Mouse (Mus musculus) E14TG2a.4 (cell line): ENCODE results near the gene 2300009A05Rik.
A peak's percentile ranks its signal among the peaks of the same experiment; 100 is the strongest.

Source experiments
- H3K27me3 ChIP-seq: 2 replicates; pipeline ENCODE4 v1.6.1; 2014; ENCODE audit warnings: low read length, control low read depth; ENCODE audit not compliant: insufficient read depth
- H3K36me3 ChIP-seq: 2 replicates; pipeline ENCODE4 v1.6.1; 2014; ENCODE audit warnings: low read length, control low read depth; ENCODE audit not compliant: insufficient read depth
- H3K4me1 ChIP-seq: replicated peaks from 2 replicates; pipeline ENCODE4 v1.6.1; 2014; ENCODE audit warnings: low read depth, low read length, control low read depth
- H3K4me3 ChIP-seq: replicated peaks from 2 replicates; pipeline ENCODE4 v1.5.1; 2014; ENCODE audit warnings: mild to moderate bottlenecking, low read length
- H3K9me3 ChIP-seq: 2 replicates; pipeline ENCODE4 v1.6.1; 2014; ENCODE audit warnings: low read length, control low read depth
- CTCF ChIP-seq: conservative IDR thresholded peaks from 2 replicates; pipeline ENCODE4 v1.5.1; 2014; ENCODE audit warnings: low read length
- NANOG ChIP-seq: IDR thresholded peaks from 2 replicates; pipeline ENCODE4 v1.6.1; 2014; ENCODE audit warnings: borderline replicate concordance, low read length, mixed read lengths
- POU5F1 ChIP-seq: IDR thresholded peaks from 2 replicates; pipeline ENCODE4 v1.6.1; 2014; ENCODE audit warnings: low read length, borderline replicate concordance

2300009A05Rik gene

DNA sequence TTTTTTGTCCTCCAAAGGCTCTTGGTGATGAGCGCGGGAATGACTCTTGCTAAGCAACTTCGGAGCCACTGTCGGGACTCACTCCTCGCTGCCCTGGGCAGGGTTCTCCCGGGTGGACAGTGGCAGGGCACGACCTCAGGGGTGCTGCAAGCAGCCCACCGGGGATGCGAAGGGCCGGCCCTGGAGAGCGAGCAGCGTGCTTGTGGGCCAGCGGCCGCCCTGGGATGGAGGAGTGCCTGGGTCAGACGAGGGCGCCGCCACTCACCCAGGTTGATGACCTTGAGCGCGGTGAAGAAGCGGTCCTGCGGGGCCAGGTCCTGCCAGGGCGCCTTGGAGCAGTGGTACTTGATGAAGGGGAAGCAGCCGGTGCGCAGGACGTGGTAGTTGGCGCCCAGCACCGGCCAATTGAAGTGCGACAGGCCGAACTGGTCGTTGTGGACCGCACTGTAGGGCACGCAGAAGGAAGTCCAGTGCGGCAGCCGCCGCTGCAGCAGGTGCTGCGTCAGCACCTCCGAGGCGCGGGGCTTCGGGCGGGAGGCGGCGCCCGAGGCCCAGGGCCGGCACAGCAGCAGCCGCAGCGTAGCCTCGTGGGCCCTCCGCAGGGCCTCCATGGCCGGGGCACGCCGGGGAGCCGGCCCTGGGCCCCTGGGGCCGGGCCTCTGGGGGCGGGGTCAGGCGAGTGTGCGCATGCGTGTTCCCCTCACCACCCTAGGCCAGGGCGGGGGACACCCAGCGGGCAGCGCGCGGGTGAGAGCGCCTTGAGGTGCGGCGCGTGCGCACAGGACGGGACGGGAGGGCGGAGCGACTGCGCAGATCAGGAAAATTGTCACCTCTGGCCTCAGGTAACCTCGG, at the start of gene 2300009A05Rik:
TSS of gene 2300009A05Rik (minus strand) at position 636 of the 852 bp plus-strand sequence.
- TF ChIP-seq CTCF (no peak), NANOG (no peak), POU5F1 (no peak)

DNA sequence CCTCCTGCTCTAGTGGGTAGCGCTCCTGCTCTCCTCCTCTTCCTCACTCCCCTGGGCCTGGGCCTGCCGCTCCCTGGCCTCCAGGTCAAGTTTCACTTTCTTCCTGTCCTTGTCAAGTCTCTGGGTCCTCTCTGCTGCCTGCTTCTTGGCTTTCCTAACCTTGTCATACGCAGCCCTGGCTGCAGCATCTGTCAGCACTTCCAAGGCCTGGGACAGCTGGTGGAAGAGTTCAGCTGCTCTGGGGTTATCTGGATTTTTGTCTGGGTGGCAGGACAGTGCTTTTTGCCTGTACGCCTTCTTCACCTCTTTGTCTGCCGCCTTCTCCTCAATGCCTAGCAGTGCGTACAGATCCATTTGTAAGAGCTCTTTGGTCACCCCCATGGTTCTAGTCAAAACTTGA, 44.6 kb upstream of the 2300009A05Rik start:
- no peaks in the 10 kb centered on the region for H3K9me3 ChIP-seq
- no peaks in the 10 kb centered on the region for H3K4me1 ChIP-seq
- H3K4me3 ChIP-seq, result no peak overlapping the region
- TF ChIP-seq POU5F1 (no peak), CTCF (no peak), NANOG (no peak)
- no peaks in the 10 kb centered on the region for H3K27me3 ChIP-seq
- no peaks in the 10 kb centered on the region for H3K36me3 ChIP-seq

More for the DNA sequence above, at the start of gene 2300009A05Rik:
- no peaks in the 10 kb centered on the region for H3K36me3 ChIP-seq
- H3K9me3 ChIP-seq, result no peaks in the 10 kb centered on the region
- H3K4me1 ChIP-seq, result peaks cover 7% of the 10 kb centered on the region
- peak within 1 kb of the TSS; percentile 94 for H3K4me3 ChIP-seq
- H3K27me3 ChIP-seq, result peaks cover 10% of the 10 kb centered on the region

- Histone ChIP-seq H3K4me1 (no peaks in the 10 kb centered on the region), H3K9me3 (no peaks in the 10 kb centered on the region), H3K27me3 (no peaks in the 10 kb centered on the region), H3K4me3 (no peak overlapping the region), H3K36me3 (no peaks in the 10 kb centered on the region)
- no peak for TF ChIP-seq POU5F1
- no peak for TF ChIP-seq NANOG
- TF ChIP-seq CTCF, result no peak
These were observed 31.6 kb upstream of the 2300009A05Rik start for GRCm38 (mm10) chr9:63430652-63431051.

- H3K9me3 ChIP-seq, result no peaks in the 10 kb centered on the region
- H3K27me3 ChIP-seq, result no peaks in the 10 kb centered on the region
- TF ChIP-seq NANOG (no peak), POU5F1 (no peak), CTCF (no peak)
- H3K4me3 ChIP-seq, result no peak overlapping the region
- H3K4me1 ChIP-seq, result peaks cover 22% of the 10 kb centered on the region
- H3K36me3 ChIP-seq, result no peaks in the 10 kb centered on the region
These were observed 22.2 kb upstream of the 2300009A05Rik start for GRCm38 (mm10) chr9:63421096-63421736.

DNA sequence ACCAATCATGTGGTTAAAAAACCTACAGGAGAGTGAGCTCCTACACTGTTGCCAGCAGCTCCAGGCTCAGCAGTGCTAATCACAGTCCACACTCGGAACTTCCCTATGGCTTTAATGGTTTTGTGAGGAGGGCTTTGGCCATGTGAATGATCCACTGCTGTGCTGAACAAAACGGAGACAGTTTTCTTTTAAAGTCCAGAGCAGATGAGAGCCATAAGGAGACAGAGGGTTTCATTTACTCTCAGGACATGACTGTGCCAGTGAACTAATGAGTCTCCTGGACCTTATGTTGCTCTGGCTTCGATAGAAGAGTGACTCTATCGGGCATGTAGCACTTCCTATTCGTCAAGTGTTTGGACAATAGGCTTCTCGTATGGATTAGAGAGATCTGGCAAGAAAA, 21.4 kb upstream of the 2300009A05Rik start:
- Histone ChIP-seq H3K27me3 (no peaks in the 10 kb centered on the region), H3K9me3 (no peaks in the 10 kb centered on the region), H3K4me3 (no peak overlapping the region), H3K36me3 (no peaks in the 10 kb centered on the region), H3K4me1 (peaks cover 22% of the 10 kb centered on the region)
- TF ChIP-seq POU5F1 (no peak), NANOG (peak; percentile 42; the same call in 1 of the 2 replicates), CTCF (no peak)

DNA sequence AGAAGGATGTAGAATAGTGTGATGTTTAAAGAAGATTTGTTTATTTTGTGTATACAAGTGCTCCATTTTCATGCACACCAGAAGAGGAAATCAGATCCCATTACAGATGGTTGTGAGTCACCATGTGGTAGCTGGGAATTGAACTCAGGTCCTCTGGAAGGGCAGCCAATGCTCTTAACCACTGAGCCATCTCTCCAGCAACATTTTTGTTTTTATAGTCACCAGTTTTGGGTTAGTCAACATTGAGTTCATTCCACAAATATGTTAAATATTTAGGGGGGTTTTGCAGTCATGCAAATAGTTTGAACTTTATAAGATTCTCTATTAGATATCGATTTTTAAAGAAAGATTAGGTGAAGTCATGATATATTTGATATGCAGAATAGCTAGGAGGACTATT, 1.1 kb upstream of the 2300009A05Rik start:
- Histone ChIP-seq H3K4me3 (no peak overlapping the region), H3K27me3 (peaks cover 10% of the 10 kb centered on the region), H3K9me3 (no peaks in the 10 kb centered on the region), H3K4me1 (peaks cover 7% of the 10 kb centered on the region), H3K36me3 (no peaks in the 10 kb centered on the region)
- no peak for TF ChIP-seq NANOG
- no peak for TF ChIP-seq CTCF
- TF ChIP-seq POU5F1, result no peak

GRCm38 (mm10) chr9:63399463-63399815, 393 bp upstream of the 2300009A05Rik start:
- H3K4me1 ChIP-seq, result peaks cover 7% of the 10 kb centered on the region
- H3K4me3 ChIP-seq, result peak overlapping the region; percentile 94
- no peaks in the 10 kb centered on the region for H3K9me3 ChIP-seq
- H3K36me3 ChIP-seq, result no peaks in the 10 kb centered on the region
- H3K27me3 ChIP-seq, result peaks cover 10% of the 10 kb centered on the region
- TF ChIP-seq NANOG, result no peak
- no peak for TF ChIP-seq CTCF
- no peak for TF ChIP-seq POU5F1

DNA sequence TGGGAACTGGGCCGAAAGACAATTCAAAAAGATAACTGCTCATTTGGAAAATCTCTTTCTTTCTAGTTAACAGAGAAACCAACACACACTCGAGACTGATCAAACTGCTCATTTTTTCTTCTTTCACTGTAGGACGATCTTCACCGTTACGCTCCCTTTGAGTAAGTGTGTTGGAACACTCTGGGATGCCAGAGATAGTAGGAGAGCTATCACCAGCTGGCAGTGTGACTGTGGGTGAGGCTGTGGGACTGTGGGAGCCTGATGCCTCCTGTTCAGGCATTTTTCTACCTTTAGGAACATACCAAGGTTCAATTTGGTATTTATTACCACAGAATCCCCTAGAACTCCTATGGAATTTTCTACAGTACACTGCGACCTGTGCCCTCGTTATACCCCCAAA, 3.4 kb downstream of the 2300009A05Rik start:
- H3K4me1 ChIP-seq, result peaks cover 7% of the 10 kb centered on the region
- no peak for TF ChIP-seq NANOG
- no peak for TF ChIP-seq POU5F1
- TF ChIP-seq CTCF, result no peak

More for the DNA sequence above, 3.4 kb downstream of the 2300009A05Rik start:
- Histone ChIP-seq H3K27me3 (peaks cover 10% of the 10 kb centered on the region), H3K36me3 (no peaks in the 10 kb centered on the region), H3K4me3 (no peak overlapping the region), H3K9me3 (no peaks in the 10 kb centered on the region)
